Mouse (Mus musculus) right cerebral cortex, adult 18-20 months (tissue): ENCODE measurements at regions not wholly inside any gene's neighbourhood (a gene's known extent, or its start where the extent isn't known, plus 50 kb on each side); places are given as distances from the start of the nearest gene placed in this dataset.

Experiments used
- DNase-seq: peaks from one replicate; pipeline ENCODE4 v3.0.0; 2022; ENCODE audit warnings: mixed read lengths

DNA sequence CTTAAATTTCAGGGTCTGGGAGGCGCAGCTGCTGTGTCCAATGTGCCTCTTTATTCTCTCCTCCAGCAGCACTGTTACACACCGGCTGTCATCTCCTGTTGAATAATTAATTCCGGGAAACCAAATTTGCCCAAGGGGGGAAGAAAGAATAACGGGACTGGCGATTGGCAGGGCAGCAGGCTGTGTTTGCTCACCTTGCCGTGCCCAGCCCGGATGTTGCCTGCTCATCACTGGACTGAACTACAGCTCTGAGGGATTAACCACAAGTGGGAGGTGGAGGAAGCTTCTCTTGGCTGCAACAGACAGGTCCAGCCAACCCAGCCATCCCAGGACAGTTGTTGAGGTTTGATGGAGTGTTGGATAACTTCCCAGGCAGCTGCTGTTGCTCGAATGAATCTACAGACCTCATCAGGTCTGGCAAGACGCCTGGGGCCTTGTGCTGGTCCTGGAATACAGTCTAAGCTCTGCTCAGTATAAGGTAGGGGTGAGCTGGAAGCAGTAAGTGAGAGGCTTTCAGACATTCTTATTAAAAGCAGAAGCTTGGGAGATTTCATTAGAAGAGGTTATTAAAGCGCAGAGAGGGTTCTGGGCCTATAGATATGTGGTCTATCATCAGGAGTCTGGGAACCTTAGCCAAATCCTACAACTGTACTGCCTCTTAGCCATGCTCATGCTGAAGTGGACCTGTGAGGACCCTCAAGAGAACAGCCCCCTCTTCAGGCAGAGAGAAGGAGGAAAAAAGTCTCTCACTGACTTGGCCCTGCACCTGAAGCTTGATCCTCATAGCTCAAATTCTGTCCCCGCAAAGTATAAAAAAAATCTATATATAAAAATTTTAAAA is 291.8 kb downstream of the Il20rb start:
- no peak for DNase-seq

DNA sequence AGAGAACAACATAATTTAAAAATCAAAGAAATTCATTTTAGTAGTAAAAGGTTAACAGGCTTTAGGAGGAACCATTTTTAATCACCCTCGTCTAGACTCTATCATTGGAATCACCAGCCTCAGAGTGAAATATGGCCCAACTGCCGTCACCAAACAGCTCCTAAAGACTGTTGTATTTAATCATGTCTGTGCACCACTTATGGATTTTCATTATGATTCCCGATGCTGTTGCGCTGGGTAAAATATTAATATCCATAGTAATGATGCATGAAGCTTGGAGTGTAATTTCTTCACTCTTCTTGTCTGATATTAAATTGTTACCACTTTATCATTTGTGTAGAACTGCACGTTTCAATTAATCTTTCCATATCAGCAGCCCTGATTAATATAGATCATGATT is 292.4 kb downstream of the Il20rb start:
- DNase-seq: no peak

DNA sequence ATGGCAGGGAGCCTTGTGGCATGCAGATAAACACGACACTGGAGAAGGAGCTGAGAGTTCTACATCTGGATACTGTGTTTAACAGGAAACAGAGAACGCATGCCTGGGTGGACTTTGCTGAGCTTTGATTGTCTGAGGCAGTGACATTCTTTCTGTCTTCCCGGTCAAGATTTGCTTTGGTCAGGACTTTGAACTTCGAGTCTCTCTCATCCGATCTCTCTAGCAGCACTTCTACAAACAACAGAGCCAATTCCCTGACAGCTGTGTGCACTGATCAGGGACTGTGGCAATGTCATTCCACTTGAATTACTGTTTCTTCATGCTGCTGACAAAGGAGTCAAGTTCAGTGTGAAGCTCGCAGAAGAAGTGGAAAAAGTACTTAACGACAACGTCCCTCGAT is 302.5 kb downstream of the Il20rb start:
- DNase-seq: no peak

DNA sequence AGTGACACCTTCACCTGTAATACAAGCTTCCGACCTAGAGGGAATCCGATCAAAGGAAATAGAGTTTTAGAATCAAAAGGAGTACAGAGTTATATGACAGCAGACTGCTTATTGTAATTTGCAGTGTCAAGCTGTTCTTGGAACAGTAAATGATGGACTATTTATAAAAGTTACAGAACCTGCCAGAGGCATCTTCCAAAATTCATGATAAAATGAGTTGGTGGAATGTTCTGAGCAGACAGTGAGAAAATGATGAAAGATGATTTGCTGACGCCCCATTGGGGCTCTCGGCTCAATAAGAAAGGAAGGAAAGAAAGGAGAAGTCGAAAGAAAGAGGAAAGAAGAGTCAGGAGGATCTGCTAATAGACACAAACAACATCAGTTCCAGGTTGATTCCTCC is 300.3 kb upstream of the Sox14 start:
- peak; percentile 14 for DNase-seq

DNA sequence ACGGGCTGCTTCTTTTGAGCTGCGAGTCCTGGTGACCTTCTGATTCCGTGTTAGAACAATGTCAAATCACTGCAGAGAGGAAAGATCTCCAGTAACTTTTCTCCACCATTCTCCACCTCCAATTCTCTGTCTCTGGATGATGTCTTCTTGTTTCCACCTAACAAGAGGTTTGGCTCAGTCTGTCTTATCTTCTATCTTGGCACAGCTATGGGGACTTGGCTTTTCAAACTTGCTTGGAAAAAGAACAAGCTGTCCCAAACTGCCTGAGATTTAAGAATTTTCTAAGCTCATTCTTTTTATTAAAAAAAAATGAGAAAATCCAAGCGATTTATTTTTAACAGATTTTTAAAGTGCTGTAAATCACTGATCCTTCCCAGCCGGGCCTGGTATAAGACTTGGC is 290.3 kb upstream of the Sox14 start:
- DNase-seq: peak; percentile 12

DNA sequence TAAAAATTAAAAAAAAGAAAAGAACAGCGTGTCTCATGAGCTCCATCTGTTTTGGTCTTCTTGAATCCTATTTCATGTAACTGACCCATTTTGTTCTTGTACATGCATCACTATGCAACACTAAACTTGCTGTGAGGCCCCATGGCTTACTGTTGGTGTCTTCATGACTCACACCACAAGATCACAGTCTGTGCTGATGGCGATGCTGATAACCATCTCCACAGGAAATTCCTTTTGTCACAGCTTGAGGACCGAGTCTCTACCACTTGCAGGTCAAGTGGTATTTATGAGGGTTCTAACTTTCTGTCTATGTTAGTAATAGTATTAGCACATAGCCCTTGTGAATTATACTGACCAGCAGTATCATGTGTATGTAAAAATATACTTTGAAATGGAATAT is 286.0 kb upstream of the Sox14 start:
- no peak for DNase-seq
